Mouse (Mus musculus) spleen, embryonic (tissue): ENCODE results near the gene Kctd6.

ENCODE experiments used
- CTCF ChIA-PET: fragments of 350-600 bp; sonication (Branson Sonifier 250); formaldehyde crosslinking; loops from one replicate; lab custom pipeline; 2022; lab: Charles Lee

Kctd6 gene

GRCm38 (mm10) chr14:8214299-8215207 is 613 bp downstream of the Kctd6 start:
- CTCF ChIA-PET = interaction anchor here (0.5 kb wide), 1 partner anchor 42 kb away, joined by 3 read pairs; no protein-coding TSS in a partner anchor

- CTCF ChIA-PET = no interaction called here
These were observed 1.4 kb downstream of the Kctd6 start for GRCm38 (mm10) chr14:8215208-8215778.

- CTCF ChIA-PET = no interaction called here
These were observed 2.2 kb downstream of the Kctd6 start for GRCm38 (mm10) chr14:8216100-8216499.

- CTCF ChIA-PET = interaction anchor here (0.8 kb wide), 1 partner anchor 10 kb away, joined by 8 read pairs; no protein-coding TSS in a partner anchor
These were observed 4.3 kb downstream of the Kctd6 start for GRCm38 (mm10) chr14:8218238-8218637.

GRCm38 (mm10) chr14:8218730-8219380 is 4.9 kb downstream of the Kctd6 start:
- CTCF ChIA-PET = interaction anchor here (0.8 to 0.9 kb wide), 2 partner anchors 9 to 215 kb away, joined by 6 to 8 read pairs; no protein-coding TSS in a partner anchor

- CTCF ChIA-PET = interaction anchor here (0.9 kb wide), 1 partner anchor 216 kb away, joined by 6 read pairs; no protein-coding TSS in a partner anchor
These were observed 5.9 kb downstream of the Kctd6 start for GRCm38 (mm10) chr14:8219876-8220275.

- CTCF ChIA-PET = no interaction called here
These were observed 6.4 kb downstream of the Kctd6 start for GRCm38 (mm10) chr14:8220306-8220705.

GRCm38 (mm10) chr14:8220912-8221311 is 7.0 kb downstream of the Kctd6 start:
- CTCF ChIA-PET = no interaction called here

GRCm38 (mm10) chr14:8222561-8222960 is 8.6 kb downstream of the Kctd6 start:
- CTCF ChIA-PET = no interaction called here

- CTCF ChIA-PET = no interaction called here
These were observed 9.8 kb downstream of the Kctd6 start for GRCm38 (mm10) chr14:8223506-8224293.

- CTCF ChIA-PET = no interaction called here
These were observed 10.9 kb downstream of the Kctd6 start for GRCm38 (mm10) chr14:8224805-8225204.

GRCm38 (mm10) chr14:8229367-8230019 is 15.6 kb downstream of the Kctd6 start:
- CTCF ChIA-PET = no interaction called here

GRCm38 (mm10) chr14:8232155-8232910 is 18.4 kb downstream of the Kctd6 start:
- CTCF ChIA-PET = no interaction called here

- CTCF ChIA-PET = no interaction called here
These were observed 19.3 kb downstream of the Kctd6 start for GRCm38 (mm10) chr14:8233252-8233651.

GRCm38 (mm10) chr14:8241816-8242215 is 27.9 kb downstream of the Kctd6 start:
- CTCF ChIA-PET = no interaction called here

GRCm38 (mm10) chr14:8242388-8242920 is 28.5 kb downstream of the Kctd6 start:
- CTCF ChIA-PET = no interaction called here

- CTCF ChIA-PET = no interaction called here
These were observed 29.4 kb downstream of the Kctd6 start for GRCm38 (mm10) chr14:8243136-8243888.

- CTCF ChIA-PET = no interaction called here
These were observed 30.3 kb downstream of the Kctd6 start for GRCm38 (mm10) chr14:8244211-8244611.

- CTCF ChIA-PET = no interaction called here
These were observed 32.9 kb downstream of the Kctd6 start for GRCm38 (mm10) chr14:8246878-8247277.
